Comparison of ENCODE assay signal across 9 mouse cellular contexts in genomic region chr5:72856255-72856878, GRCm38 (mm10). TPM values are rescaled to one million over a fixed set of nuclear protein-coding genes. Genes with fewer than 3 reads are reported as not detected.
A peak's percentile ranks its signal among the peaks of the same experiment; 100 is the strongest.
DNase-seq lines count a peak whose midpoint lies in the region; ATAC-seq lines count a peak whose summit lies in the region.
"Had no signal": no experiment of that assay in that cellular context is flagged by ENCODE, and none has a peak within 500 bp of the region (broad histone marks: within the 10 kb centered on the region; RNA-seq: fewer than 3 reads in every experiment).

No protein-coding gene starts in this region.

- peaks cover 40% of the 10 kb centered on the region for H3K4me1 ChIP-seq in heart, embryonic 15.5 days (replicated peaks)
- peaks cover 25% of the 10 kb centered on the region; the same call in 1 of the 2 replicates for H3K4me1 ChIP-seq in limb, embryonic 13.5 days
- peaks cover 16% of the 10 kb centered on the region; the same call in 1 of the 2 replicates for H3K4me1 ChIP-seq in limb, embryonic 10.5 days
- peaks cover 26% of the 10 kb centered on the region for H3K4me1 ChIP-seq in embryonic facial prominence, embryonic 15.5 days
- H3K4me1 ChIP-seq in neural tube, embryonic 14.5 days (ENCODE audit: control insufficient read depth, insufficient read depth, low read length) = no peaks in the 10 kb centered on the region

- no peak overlapping the region for H3K4me2 ChIP-seq in heart, embryonic 15.5 days
- H3K4me2 ChIP-seq in limb, embryonic 13.5 days (replicated peaks) = no peak overlapping the region
- no peak overlapping the region for H3K4me2 ChIP-seq in embryonic facial prominence, embryonic 15.5 days (replicated peaks)
- no peak overlapping the region for H3K4me2 ChIP-seq in neural tube, embryonic 14.5 days (ENCODE audit: low read depth, low read length)
- H3K4me2 ChIP-seq: liver, embryonic 15.5 days had no signal

- H3K9ac ChIP-seq in heart, embryonic 15.5 days = no peak overlapping the region
- no peak overlapping the region for H3K9ac ChIP-seq in limb, embryonic 13.5 days
- H3K9ac ChIP-seq in embryonic facial prominence, embryonic 15.5 days = no peak overlapping the region
- no peak overlapping the region for H3K9ac ChIP-seq in neural tube, embryonic 14.5 days (replicated peaks; ENCODE audit: low read depth, low read length)
- H3K9ac ChIP-seq: liver, embryonic 15.5 days had no signal

- WGBS in heart, embryonic 15.5 days = 72% methylated on average over 8 of the region's 8 CpGs
- WGBS in limb, embryonic 13.5 days = 76% methylated on average over 8 of the region's 8 CpGs
- WGBS in limb, embryonic 10.5 days = 95% methylated on average over 8 of the region's 8 CpGs
- WGBS in embryonic facial prominence, embryonic 15.5 days = 58% methylated on average over 8 of the region's 8 CpGs
- 86% methylated on average over 8 of the region's 8 CpGs for WGBS in neural tube, embryonic 14.5 days

- H3K9me3 ChIP-seq in heart, embryonic 15.5 days (replicated peaks) = no peaks in the 10 kb centered on the region
- H3K9me3 ChIP-seq in limb, embryonic 13.5 days = peaks cover 11% of the 10 kb centered on the region; the same call in 1 of the 2 replicates
- no peaks in the 10 kb centered on the region for H3K9me3 ChIP-seq in limb, embryonic 10.5 days (replicated peaks)
- no peaks in the 10 kb centered on the region for H3K9me3 ChIP-seq in embryonic facial prominence, embryonic 15.5 days (replicated peaks)
- 0 out of 2 replicates have a peak, but pooled peaks cover 2% of the 10 kb centered on the region for H3K9me3 ChIP-seq in neural tube, embryonic 14.5 days (ENCODE audit: control insufficient read depth, low read length)
- H3K9me3 ChIP-seq: liver, embryonic 15.5 days had no signal

- no peak for ATAC-seq in heart, embryonic 15.5 days (replicated peaks; ENCODE audit: insufficient number of reproducible peaks, insufficient read depth, low FRiP score, low read depth)
- 0 out of 2 replicates have a peak, but pooled peaks have one; percentile 0 for ATAC-seq in limb, embryonic 13.5 days (ENCODE audit: low FRiP score, low read depth)
- ATAC-seq in embryonic facial prominence, embryonic 15.5 days (ENCODE audit: insufficient number of reproducible peaks, low FRiP score, low TSS enrichment, low read depth) = no peak
- ATAC-seq in neural tube, embryonic 14.5 days (ENCODE audit: low read depth) = peak; percentile 25; the same call in 1 of the 2 replicates

- H3K36me3 ChIP-seq in heart, embryonic 15.5 days = 0 out of 2 replicates have a peak, but pooled peaks cover 7% of the 10 kb centered on the region
- no peaks in the 10 kb centered on the region for H3K36me3 ChIP-seq in limb, embryonic 13.5 days
- no peaks in the 10 kb centered on the region for H3K36me3 ChIP-seq in limb, embryonic 10.5 days
- no peaks in the 10 kb centered on the region for H3K36me3 ChIP-seq in embryonic facial prominence, embryonic 15.5 days
- no peaks in the 10 kb centered on the region for H3K36me3 ChIP-seq in neural tube, embryonic 14.5 days (ENCODE audit: control insufficient read depth, insufficient read depth, low read length)
- H3K36me3 ChIP-seq: liver, embryonic 15.5 days had no signal

- DNase-seq in heart, adult 9 months (ENCODE audit: low spot score in 2 of 2) = no peak
- DNase-seq in limb, embryonic 10.5 days (ENCODE audit: low spot score) = no peak
- DNase-seq in urinary bladder, adult 2 months (ENCODE audit: low spot score) = no peak

- no peaks in the 10 kb centered on the region for H3K27me3 ChIP-seq in heart, embryonic 15.5 days
- H3K27me3 ChIP-seq in limb, embryonic 13.5 days = no peaks in the 10 kb centered on the region
- no peaks in the 10 kb centered on the region for H3K27me3 ChIP-seq in limb, embryonic 10.5 days (ENCODE audit: low read depth, poor library complexity, severe bottlenecking)
- no peaks in the 10 kb centered on the region for H3K27me3 ChIP-seq in embryonic facial prominence, embryonic 15.5 days
- H3K27me3 ChIP-seq in neural tube, embryonic 14.5 days (ENCODE audit: control insufficient read depth, insufficient read depth, low read length) = no peaks in the 10 kb centered on the region
- H3K27me3 ChIP-seq: CH12.LX; liver, embryonic 15.5 days had no signal

- H3K4me3 ChIP-seq in heart, embryonic 15.5 days = no peak overlapping the region
- no peak overlapping the region for H3K4me3 ChIP-seq in limb, embryonic 13.5 days
- no peak overlapping the region for H3K4me3 ChIP-seq in limb, embryonic 10.5 days
- no peak overlapping the region for H3K4me3 ChIP-seq in embryonic facial prominence, embryonic 15.5 days (replicated peaks)
- H3K4me3 ChIP-seq in neural tube, embryonic 14.5 days (ENCODE audit: low read depth, low read length) = no peak overlapping the region
- H3K4me3 ChIP-seq: liver, embryonic 15.5 days had no signal

- peak overlapping the region; percentile 84 for H3K27ac ChIP-seq in heart, embryonic 15.5 days
- no peak overlapping the region for H3K27ac ChIP-seq in limb, embryonic 13.5 days
- H3K27ac ChIP-seq in limb, embryonic 10.5 days = no peak overlapping the region
- H3K27ac ChIP-seq in embryonic facial prominence, embryonic 15.5 days (replicated peaks) = peak overlapping the region; percentile 60
- 0 out of 2 replicates have a peak overlapping the region, but pooled peaks have one; percentile 11 for H3K27ac ChIP-seq in neural tube, embryonic 14.5 days (ENCODE audit: low read depth, low read length)
- H3K27ac ChIP-seq: liver, embryonic 15.5 days had no signal

RNA-seq across cellular contexts. Expression of gene Tec, which starts 11.9 kb away (rescaled TPM):
- polyA plus RNA-seq in heart, embryonic 15.5 days (2015; fragmentation: Nextera tagmentation; extraction: Ambion mirVana) = 17.8 and 19.0 TPM in 2 replicates
- 5.2 and 5.5 TPM in 2 replicates for polyA plus RNA-seq in limb, embryonic 13.5 days (2015; fragmentation: Nextera tagmentation; extraction: Ambion mirVana)
- 2.8 and 3.1 TPM in 2 replicates for polyA plus RNA-seq in limb, embryonic 10.5 days (2016; fragmentation: Nextera tagmentation; extraction: Ambion mirVana)
- polyA plus RNA-seq in embryonic facial prominence, embryonic 15.5 days (2015; fragmentation: Nextera tagmentation; extraction: Ambion mirVana) = 7.4 and 7.9 TPM in 2 replicates
- 5.8 and 10.8 TPM in 2 replicates for polyA plus RNA-seq in neural tube, embryonic 14.5 days (2014; fragmentation: Nextera tagmentation; extraction: Ambion mirVana)
- 4.9 and 5.0 TPM in 2 replicates for polyA plus RNA-seq in urinary bladder, adult 2 months (2012; rRNA removed)

RNA-seq across cellular contexts. Expression of gene Slain2, which starts 57.7 kb away (rescaled TPM):
- polyA plus RNA-seq in heart, embryonic 15.5 days (2015; fragmentation: Nextera tagmentation; extraction: Ambion mirVana) = 22.5 and 23.2 TPM in 2 replicates
- 14.7 and 16.0 TPM in 2 replicates for polyA plus RNA-seq in limb, embryonic 13.5 days (2015; fragmentation: Nextera tagmentation; extraction: Ambion mirVana)
- polyA plus RNA-seq in limb, embryonic 10.5 days (2016; fragmentation: Nextera tagmentation; extraction: Ambion mirVana) = 18.0 and 19.8 TPM in 2 replicates
- 16.8 and 17.2 TPM in 2 replicates for polyA plus RNA-seq in embryonic facial prominence, embryonic 15.5 days (2015; fragmentation: Nextera tagmentation; extraction: Ambion mirVana)
- 22.3 and 28.9 TPM in 2 replicates for polyA plus RNA-seq in neural tube, embryonic 14.5 days (2014; fragmentation: Nextera tagmentation; extraction: Ambion mirVana)
- polyA plus RNA-seq in urinary bladder, adult 2 months (2012; rRNA removed) = 23.3 and 32.3 TPM in 2 replicates

Comparison
In these comparisons a context has a peak if more than half of its experiments do, and no peak if none do; other contexts are left out.
1. ATAC-seq: peak in limb, embryonic 13.5 days (single experiment) and neural tube, embryonic 14.5 days (single experiment); none in heart, embryonic 15.5 days (single experiment) and embryonic facial prominence, embryonic 15.5 days (single experiment).
2. H3K27ac ChIP-seq: peak in heart, embryonic 15.5 days (single experiment), embryonic facial prominence, embryonic 15.5 days (single experiment) and neural tube, embryonic 14.5 days (single experiment); none in limb, embryonic 13.5 days (single experiment) and limb, embryonic 10.5 days (single experiment).